Mouse (Mus musculus) layer of hippocampus, postnatal 14 days (tissue): ENCODE measurements around the gene Clybl. TPM values are rescaled to one million over a fixed set of nuclear protein-coding genes. Genes with fewer than 3 reads are reported as not detected.

ENCODE experiments used
- DNase-seq, 2 experiments: peaks; one replicate each; pipeline ENCODE4 v3.0.0; 2021 to 2022; ENCODE audit warnings: low spot score in 2 of 2, mixed read lengths in 1 of 2
- total RNA-seq, 2 experiments: library from RNA; stranded (reverse); gene quantifications; 2 replicates each; pipeline ENCODE4 v1.2.3; 2021

Clybl gene
- total RNA-seq, 2 experiments from 2014 or later = 25.5 to 26.8 TPM

DNA sequence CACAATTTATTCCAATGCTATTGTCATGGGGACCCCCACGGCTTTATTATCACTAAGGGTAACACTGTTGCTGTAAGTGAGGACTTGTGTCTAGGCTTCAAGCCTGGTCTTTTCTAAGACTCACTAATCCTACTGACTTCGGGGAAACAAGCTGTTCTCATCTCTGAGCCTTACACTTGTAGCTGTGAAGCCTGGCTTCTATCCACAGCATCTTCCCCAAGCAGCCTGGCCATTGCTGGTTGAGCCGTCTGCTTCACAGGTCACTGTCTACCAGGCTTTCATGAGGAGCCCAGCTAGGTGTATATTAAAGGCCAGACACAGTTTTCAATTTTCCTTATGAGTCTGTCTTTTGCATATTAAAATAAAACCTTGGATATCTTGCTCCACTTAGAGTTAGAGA is 177.1 kb downstream of the Clybl start:
- no peak for DNase-seq

- no peak for DNase-seq
These were observed 177.8 kb downstream of the Clybl start for GRCm38 (mm10) chr14:122359136-122359905.

DNA sequence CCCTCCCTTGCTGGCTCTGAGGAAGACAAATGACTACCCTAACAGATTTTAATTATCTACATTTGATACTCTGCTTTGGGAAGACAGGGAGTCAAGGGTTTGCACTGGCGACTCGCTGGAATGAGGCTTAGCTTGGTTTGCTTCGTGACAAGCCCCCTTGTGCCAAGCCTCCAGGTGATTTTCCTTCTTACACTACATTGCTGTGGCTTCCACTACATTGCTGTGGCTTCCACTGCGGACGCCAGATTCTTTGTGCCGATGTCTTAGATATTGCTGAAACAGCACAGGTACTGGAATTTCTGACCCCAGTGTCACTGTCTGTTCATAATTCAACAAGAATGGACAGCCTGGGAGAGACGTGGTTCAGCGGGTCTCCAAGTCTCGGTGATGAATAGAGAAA is 180.3 kb downstream of the Clybl start:
- DNase-seq = no peak

GRCm38 (mm10) chr14:122363156-122363555 is 181.7 kb downstream of the Clybl start:
- no peak for DNase-seq

DNA sequence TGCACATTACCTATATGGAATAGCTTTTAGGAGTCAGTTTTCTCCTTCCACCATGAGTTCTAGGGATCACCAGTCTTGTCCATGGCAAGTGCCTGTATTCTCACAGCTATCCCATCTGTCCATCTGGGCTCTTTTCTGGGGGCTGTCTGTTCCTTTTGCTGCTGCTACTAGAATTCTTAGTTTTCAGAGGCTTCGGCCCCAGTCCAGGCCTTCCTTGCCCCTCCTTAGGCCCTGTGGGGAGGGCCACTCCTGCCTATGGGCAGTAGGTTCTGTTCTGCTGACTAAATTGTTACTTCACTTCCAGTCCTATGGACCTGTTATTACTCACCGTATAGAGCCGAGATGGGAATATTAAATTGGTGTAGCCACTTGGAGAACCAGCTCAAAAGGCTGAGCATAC is 182.5 kb downstream of the Clybl start:
- DNase-seq = no peak

DNA sequence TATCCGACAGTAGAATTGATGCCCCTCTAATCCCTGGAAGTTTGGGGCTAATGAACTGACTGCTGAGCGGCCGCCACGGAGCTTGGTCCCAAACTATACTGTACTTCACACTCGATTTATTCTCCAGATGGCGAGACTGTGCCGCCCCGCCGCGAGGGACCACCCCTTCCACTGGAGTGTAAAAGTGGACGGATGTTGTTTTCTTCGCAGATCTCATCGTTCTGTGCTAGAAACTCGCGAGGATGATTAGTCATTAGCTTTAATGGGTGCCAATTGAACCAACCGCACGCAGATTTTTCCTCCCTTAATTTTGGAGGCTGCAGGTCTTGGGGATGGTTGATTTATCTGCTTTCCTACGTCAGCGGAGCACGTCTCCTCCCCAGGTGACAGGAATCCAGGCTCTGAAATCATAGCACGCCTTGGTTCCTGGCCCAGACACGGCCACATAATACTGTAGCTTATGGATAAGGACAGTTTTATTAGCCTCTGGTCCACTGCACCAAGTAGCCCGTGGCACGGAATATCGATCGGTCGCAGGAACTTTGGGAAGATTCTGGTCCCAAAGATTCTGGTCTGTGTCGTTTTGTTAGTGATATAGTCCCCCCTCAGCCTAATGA is 185.9 kb downstream of the Clybl start:
- DNase-seq = no peak

GRCm38 (mm10) chr14:122367882-122368418 is 186.4 kb downstream of the Clybl start:
- DNase-seq = no peak

DNA sequence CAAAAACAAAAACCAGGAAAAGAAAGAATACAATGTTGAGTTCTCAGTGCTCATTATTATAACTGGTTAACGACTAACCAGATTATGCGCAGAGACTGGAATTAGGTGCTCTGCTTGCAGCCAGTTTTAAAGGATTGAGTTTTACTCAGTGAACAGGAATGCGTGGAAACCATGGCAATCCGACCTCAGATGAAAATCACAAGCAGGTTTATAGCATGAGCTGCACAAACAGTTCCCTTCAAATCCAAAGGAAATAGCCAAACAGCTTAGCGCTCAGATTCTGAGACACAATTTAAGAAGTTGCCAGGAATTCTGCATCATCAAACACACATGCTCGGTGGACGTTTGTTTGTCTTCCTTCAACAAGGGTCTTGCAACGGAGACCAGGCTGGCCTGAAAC is 187.0 kb downstream of the Clybl start:
- DNase-seq = no peak

DNA sequence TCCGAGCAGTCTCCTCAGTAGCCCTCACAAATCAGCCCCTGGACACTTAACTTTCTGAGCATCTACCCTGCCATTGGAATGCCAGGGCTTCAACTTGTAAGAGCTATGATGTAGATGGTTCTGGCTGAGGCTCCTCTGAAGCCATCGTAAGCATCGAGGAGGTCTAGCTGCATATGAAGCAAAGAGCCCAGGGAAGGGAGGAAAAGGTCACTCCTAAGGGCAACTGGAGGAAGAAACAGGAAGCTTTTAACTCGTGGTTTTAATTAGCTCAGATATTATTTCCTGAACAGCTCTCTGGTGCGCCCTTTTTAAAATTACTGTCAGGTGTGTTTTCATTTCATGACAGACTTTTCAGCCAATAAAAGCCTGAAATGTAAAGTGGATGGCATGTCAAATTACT is 190.5 kb downstream of the Clybl start:
- DNase-seq = no peak

GRCm38 (mm10) chr14:122373458-122373857 is 192.0 kb downstream of the Clybl start:
- DNase-seq = no peak

DNA sequence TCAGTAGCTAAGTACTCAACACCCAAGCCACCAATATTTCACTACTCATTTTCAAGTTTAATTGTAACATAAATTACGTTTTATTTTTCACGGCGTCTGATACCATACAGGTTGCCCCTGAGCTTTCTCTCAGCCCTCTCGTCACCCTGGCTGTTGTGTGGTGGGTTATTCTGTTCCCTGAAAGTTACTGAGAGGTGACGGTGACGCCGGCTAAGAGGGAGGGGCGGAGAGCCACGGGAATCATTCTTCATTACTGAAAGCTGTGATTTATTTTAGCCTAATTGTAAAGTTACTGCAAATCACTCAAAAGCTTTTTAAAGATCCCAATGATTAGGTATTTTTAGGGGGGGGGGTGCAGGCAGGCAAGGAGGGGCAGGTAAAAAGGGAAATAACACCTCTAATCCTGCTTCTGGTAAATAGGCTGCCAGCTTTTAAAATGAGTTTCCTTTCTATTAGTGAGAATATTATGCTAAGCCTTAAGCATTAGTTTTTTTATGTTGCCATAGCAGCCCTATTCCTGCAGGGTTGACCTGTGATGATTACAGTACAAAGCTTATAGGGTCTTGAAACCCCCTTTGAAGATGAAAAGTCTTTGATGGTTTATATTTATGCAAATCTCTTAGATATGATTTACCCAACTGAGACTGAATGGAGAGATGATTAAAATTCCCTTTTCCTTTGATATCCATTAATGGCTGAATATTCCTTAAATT is 192.9 kb downstream of the Clybl start:
- DNase-seq = no peak

DNA sequence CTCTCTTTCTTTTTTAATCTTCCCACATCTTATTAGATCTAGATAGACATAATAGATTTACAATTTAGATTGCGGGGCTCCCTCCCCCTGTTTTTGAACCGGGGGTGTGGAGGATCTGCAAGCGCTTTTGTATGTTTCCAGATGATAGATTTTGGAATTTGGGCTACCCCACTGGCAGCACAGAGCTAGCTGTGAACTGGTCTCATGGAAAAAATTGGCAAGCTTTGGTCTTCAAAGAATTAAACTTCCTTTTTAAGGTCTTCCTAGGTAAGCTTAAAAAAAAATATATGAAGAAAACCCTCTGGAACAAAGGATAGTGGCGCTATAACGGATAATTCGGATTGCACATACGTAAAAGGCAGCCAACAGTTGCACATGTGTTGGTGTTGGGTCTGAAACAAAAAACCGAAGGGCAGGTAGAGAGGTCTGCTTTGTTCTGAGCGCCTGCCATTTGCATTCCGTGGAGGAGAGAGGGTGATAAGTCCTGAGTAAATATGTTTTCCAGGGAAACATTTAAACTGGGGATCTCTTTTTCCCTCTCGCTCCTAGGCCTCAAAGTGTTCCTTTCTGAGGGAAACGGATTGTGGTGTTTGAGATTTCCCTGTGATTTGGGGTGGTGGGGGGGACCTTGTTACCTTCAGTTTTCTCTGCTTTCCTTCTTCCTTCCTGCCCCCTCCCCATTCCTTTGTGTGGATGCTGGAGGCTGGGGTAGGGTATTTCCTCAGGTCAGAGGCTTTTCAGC is 193.7 kb downstream of the Clybl start:
- no peak for DNase-seq

- DNase-seq = no peak
These were observed 195.1 kb downstream of the Clybl start for GRCm38 (mm10) chr14:122376482-122377143.

GRCm38 (mm10) chr14:122377681-122378080 is 196.2 kb downstream of the Clybl start:
- no peak for DNase-seq

DNA sequence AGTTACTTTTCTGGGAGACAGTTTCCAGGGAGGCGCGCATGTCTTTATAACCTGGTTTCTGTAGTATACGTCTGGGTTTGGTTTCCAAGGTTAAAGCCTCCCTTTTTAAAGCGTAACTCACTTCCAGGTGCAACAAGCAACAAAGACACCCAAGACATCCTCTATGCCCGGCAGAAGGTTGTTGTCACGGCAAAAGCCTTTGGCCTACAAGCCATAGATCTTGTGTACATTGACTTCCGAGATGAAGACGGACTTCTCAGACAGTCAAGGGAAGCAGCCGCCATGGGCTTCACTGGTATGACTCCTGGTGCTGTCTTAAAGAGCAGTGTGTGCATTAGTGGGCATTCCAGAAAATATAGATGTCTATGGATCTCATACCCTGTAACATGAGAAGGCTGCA is 197.6 kb downstream of the Clybl start:
- DNase-seq = no peak

DNA sequence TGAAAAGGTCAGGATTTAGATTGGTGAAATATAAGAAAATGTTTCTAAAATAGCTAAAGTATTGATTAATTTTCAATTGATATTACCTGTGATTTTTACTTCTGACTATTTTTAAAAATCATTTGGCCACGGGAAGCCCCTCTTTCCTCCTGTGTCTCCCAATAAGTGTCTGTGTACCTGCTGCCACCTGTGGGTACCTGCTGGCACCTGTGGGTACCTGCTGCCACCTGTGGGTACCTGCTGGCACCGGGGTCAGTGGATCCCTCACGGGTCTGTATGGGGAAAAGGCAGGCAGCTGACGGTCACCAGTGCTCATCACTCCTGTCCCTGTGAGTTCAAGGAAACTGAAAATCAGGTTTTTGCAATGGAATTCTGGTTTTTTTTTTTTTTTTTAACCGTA is 198.5 kb downstream of the Clybl start:
- no peak for DNase-seq

DNA sequence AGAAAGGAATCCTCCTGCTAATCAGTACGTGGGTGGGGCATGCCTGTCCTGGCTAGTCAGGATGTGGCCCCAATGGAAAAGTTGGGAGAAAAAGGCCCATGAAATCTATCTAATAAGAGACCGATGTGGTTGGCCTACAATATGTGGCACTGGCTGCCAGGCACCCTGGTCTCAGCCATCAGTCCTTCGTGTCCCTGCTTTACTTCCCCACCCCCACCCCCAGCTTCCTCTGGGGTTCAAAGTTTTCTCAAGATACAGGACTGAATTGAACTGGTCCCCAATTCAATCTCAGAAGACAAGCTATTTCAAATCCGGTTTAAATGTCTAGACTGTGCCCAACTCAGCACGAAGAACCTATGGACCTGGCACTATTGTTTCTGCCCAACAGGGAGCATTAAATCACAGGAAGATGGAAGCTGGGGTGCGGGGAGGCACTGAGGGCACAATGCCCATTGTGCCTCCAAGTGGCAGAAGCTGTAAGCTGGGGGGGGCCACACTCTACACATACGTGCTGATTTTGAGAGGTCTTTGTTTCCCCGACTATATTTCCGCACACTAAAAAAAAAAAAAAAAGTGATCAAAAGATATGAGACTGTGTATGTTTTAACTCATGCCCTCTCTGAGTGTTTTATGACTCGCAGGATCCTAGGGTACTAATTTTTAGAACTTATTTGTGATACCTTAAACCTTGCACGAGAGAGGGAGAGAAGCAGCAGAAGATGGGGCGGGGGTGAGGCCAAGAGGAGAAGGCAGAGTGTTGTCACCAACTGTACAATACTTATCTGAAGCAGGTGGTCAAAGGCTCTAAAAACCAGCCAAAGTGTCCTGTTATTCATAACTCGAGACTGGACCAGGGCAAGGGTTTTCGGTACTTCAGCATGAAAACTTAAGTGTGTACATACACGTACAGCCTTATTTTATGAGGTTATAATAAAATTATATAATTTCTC is 199.7 kb downstream of the Clybl start:
- DNase-seq = no peak

DNA sequence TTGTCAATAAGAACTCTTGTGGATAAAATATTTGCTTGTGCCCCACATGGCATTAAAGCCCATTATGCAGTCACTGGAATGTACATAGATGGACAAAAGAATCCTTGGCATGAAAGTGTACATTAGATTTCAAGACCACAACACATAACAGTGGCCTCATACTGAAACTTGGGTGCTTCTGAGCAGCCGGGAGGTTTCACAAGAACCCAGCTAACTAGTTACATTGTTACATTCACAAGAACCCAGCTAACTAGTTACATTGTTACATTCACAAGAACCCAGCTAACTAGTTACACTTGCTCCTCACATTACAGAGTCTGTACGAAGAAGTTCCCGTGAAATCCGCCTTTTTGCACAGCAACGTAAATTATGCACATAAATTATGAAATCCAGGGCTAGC is 200.8 kb downstream of the Clybl start:
- DNase-seq = no peak

DNA sequence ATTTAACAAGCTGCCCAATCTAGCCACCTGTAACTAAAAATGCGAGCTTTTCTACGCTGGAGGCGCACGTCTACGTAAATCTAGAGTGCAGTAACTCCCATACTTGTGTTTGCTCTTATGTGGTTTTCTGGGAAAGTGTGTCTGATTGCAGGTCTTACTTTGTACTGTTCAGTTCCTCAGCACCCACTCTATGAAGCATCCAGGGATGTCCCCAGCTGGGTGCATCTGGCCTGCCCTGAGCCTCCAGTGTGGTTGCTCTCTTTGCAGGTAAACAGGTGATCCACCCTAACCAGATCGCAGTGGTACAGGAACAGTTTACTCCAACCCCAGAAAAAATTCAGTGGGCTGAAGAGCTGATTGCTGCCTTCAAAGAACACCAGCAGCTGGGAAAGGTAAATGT is 202.4 kb downstream of the Clybl start:
- no peak for DNase-seq
